Mouse (Mus musculus) liver, adult 2 months (tissue): Measurements from ENCODE around the gene Inka2.

Experiments
- CTCF ChIP-seq: fragments of 200-500 bp; IDR thresholded peaks from 2 replicates; pipeline ENCODE4 v1.5.1; 2011; ENCODE audit warnings: low read depth, low read length, control low read depth
- POLR2A ChIP-seq: fragments of 200-500 bp; IDR thresholded peaks from 2 replicates; pipeline ENCODE4 v1.6.1; 2011; ENCODE audit warnings: low read length, control low read depth; ENCODE audit not compliant: insufficient read depth; ENCODE audit errors: extremely low read depth

DNA sequence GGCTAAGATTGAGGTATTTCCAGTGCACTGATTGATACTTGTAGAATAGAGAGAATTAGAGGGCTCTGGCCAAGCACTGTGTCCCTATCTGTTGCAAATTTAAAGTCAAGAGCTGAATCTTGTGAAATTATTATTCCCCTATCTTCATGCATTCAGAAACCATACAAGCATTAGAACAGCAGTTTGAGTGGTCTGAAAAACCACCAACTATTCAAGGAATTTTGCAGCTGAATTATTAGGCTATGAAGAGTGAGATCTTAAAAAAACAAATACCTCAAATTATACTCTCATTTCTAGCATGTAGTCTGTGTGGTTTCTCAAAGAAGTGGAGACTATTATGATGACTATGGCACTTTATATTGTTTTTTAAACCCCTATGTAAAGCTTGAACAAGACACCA, 30.9 kb downstream of the Inka2 start:
- TF ChIP-seq POLR2A (no peak), CTCF (no peak)
